Mouse (Mus musculus): ENCODE measurements around the gene Adam12.

GRCm38 (mm10) chr7:134272956-134273355 is 41.0 kb upstream of the Adam12 start:
- TF ChIP-seq CTCF (conservative IDR thresholded peaks at IDR 0.05; ENCODE audit: low read length) (no peak), POU5F1 (IDR thresholded peaks at IDR 0.05; ENCODE audit: borderline replicate concordance, low read length) (no peak), NANOG (IDR thresholded peaks at IDR 0.05; ENCODE audit: borderline replicate concordance, low read length) (no peak)

Measured in E14TG2a.4 (cell line).